ENCODE assay signal across 17 mouse cellular contexts in genomic region chr5:113422726-113423110, GRCm38 (mm10).
"Had no signal": no experiment of that assay in that cellular context is flagged by ENCODE, and none has a peak within 500 bp of the region (broad histone marks: within the 10 kb centered on the region; RNA-seq: fewer than 3 reads in every experiment).

No protein-coding gene starts in this region.

- H3K27me3 ChIP-seq: intestine, embryonic 15.5 days; liver, embryonic 13.5 days; stomach, embryonic 15.5 days had no signal

- H3K4me3 ChIP-seq: intestine, embryonic 15.5 days; kidney, embryonic 15.5 days; liver, embryonic 13.5 days; midbrain, embryonic 13.5 days; myocyte; stomach, embryonic 15.5 days had no signal

- ATAC-seq: intestine, embryonic 15.5 days had no signal

- H3K4me1 ChIP-seq: liver, embryonic 13.5 days had no signal

- DNase-seq: kidney, adult 11 months; kidney, adult 8-10 months; kidney, postnatal 10 days; kidney, postnatal 36 days; liver, embryonic 13.5 days; lung, adult 2 months; lung, postnatal 14 days; lung, postnatal 4 days; right cerebral cortex, adult 18-20 months; right cerebral cortex, postnatal 14 days; right cerebral cortex, postnatal 4 days; thymus, postnatal 25 days had no signal

- H3K9me3 ChIP-seq: intestine, embryonic 15.5 days; kidney, embryonic 15.5 days; liver, embryonic 13.5 days; midbrain, embryonic 13.5 days; stomach, embryonic 15.5 days had no signal

- H3K4me2 ChIP-seq: intestine, embryonic 15.5 days; kidney, embryonic 15.5 days; liver, embryonic 13.5 days; midbrain, embryonic 13.5 days; stomach, embryonic 15.5 days had no signal

- H3K27ac ChIP-seq: intestine, embryonic 15.5 days; kidney, embryonic 15.5 days; liver, embryonic 13.5 days; midbrain, embryonic 13.5 days; stomach, embryonic 15.5 days had no signal

- H3K9ac ChIP-seq: intestine, embryonic 15.5 days; kidney, embryonic 15.5 days; liver, embryonic 13.5 days; midbrain, embryonic 13.5 days; stomach, embryonic 15.5 days had no signal

- H3K36me3 ChIP-seq: intestine, embryonic 15.5 days; kidney, embryonic 15.5 days; liver, embryonic 13.5 days; midbrain, embryonic 13.5 days; stomach, embryonic 15.5 days had no signal
